Mouse (Mus musculus): ENCODE data around the gene Cep128. TPM values are rescaled to one million over a fixed set of nuclear protein-coding genes. Genes with fewer than 3 reads are reported as not detected.

Cep128 gene
- total RNA-seq, 2 experiments from 2014 or later = 6.8 to 7.6 TPM

DNA sequence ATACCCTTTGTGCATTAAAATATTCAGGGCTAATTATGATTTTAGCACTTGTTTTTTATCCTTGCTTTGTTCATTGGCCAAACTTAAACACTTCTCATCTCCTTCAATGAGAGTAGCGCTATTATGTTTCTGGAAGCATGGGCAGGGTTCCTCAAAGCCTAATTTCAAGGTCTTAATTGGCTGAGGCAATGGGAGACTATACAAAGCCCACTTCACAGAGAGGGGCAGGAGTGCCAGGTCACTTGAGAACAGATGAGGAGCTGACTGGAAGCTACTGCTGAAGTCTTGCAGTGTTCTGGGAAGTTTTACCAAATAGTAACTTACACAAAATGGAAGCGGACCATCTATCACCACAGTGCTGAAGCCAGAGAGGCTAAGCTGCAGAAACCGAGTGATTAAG is 179.9 kb downstream of the Cep128 start:
- intact Hi-C loops (cut with DNase I) = no loop called here
- peak in 1 of 2 experiments; percentile 34 for DNase-seq (ENCODE audit: extremely low spot score in 1 of 2, low spot score in 2 of 2)

DNA sequence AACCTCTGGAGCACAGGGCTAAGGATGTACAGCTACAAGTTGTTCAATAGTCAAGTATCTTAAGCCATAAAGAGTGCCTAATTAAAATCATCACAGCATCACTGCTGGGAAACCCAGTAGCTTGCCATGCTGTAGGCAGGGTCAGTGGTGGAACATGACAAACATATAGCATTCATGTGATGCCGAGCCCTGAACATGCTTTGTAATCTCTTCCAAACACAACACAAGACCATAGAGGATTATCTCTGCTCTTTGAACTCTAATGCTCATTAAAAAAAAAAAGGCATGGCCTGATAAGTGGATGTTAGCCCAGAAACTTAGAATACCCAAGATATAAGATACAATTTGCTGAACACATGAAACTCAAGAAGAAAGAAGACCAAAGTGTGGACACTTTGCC is 181.7 kb downstream of the Cep128 start:
- DNase-seq (ENCODE audit: extremely low spot score in 1 of 2, low spot score in 2 of 2) = no peak
- intact Hi-C loops (cut with DNase I) = no loop called here

DNA sequence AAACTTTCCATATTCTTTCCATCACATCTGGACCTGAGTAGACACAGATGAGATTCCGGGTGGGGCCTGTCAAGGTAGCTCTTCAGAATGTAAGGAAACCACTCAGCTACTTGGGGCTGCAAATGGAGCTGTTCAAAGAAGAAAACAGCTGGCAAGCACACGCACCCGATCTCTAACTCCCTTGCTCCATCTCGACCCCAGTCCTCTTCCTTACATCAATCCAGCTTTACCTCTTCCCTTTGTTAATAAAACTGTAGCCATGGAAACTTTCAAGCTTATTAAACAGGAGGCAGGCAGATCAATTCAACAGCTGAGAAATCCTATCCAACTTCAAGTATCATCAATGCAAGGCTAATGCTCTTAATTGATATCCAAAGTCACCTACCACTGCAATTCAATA is 195.1 kb downstream of the Cep128 start:
- DNase-seq (ENCODE audit: extremely low spot score in 1 of 2, low spot score in 2 of 2) = no peak
- intact Hi-C loops (cut with DNase I) = no loop called here

- intact Hi-C loops (cut with DNase I) = no loop called here
- DNase-seq (ENCODE audit: extremely low spot score in 1 of 2, low spot score in 2 of 2) = no peak
Measured at GRCm38 (mm10) chr12:91185564-91185963, 198.6 kb downstream of the Cep128 start.

- DNase-seq (ENCODE audit: extremely low spot score in 1 of 2, low spot score in 2 of 2) = no peak
- intact Hi-C loops (cut with DNase I) = no loop called here
Measured at GRCm38 (mm10) chr12:91184616-91185015, 199.6 kb downstream of the Cep128 start.

- intact Hi-C loops (cut with DNase I) = no loop called here
- DNase-seq (ENCODE audit: extremely low spot score in 1 of 2, low spot score in 2 of 2) = no peak
Measured at GRCm38 (mm10) chr12:91183928-91184327, 200.3 kb downstream of the Cep128 start.

DNA sequence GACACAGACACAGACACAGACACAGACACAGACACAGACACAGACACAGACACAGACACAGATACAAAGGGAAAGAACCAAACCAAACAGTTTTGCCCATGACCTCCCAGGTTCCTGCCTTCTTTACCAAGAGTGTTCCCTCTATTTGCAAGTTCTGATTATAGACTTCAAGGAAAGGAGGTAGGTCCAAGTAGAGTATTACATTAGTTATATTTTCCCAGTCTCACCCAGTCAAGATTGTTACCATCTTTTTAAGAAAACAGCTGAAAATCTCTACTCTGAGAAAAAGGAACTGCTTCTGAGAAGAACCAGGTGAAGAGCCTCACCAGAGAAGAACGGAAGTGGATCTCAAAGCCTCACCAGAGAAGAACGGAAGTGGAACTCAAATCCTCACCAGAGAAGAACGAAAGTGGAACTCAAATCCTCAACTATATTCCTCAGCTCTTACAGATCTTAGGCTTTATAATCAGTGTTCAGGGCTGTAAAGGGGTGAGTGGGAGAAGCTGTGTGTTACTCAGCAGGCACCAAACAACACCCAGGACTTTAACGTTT is 200.8 kb downstream of the Cep128 start:
- no peak for DNase-seq (ENCODE audit: extremely low spot score in 1 of 2, low spot score in 2 of 2)
- intact Hi-C loops (cut with DNase I) = no loop called here

DNA sequence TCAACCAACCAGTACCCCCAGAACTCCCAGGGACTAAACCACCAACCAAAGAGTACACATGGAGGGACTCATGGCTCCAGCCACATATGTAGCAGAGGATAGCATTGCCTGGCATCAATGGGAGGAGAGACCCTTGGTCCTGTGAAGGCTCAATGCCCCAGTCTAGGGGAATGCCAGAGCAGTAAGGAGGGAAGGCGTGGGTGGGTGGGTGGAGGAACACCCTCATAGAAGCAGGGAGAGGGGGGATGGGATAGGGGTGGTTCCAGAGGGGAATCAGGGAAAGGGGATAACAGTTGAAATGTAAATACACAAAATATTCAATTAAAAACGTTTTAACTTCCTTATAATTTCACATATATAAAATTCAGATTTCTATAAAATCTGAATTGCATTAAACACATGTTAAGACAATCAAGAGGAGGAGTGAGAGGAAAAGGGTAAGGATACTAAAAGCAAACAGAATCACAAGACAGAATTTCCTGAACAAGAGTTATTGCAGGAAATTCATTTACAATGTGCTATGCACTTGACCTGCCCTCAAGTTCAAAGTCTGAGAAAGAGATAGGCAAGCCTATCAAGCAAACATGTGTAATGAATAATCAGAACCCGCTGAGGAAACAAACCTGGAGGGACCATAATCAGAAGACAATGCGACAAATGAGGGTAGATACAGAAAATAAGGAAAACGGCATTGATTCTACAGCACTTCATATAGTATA is 207.2 kb downstream of the Cep128 start:
- DNase-seq (ENCODE audit: extremely low spot score in 1 of 2, low spot score in 2 of 2) = no peak
- intact Hi-C loops (cut with DNase I) = no loop called here

DNA sequence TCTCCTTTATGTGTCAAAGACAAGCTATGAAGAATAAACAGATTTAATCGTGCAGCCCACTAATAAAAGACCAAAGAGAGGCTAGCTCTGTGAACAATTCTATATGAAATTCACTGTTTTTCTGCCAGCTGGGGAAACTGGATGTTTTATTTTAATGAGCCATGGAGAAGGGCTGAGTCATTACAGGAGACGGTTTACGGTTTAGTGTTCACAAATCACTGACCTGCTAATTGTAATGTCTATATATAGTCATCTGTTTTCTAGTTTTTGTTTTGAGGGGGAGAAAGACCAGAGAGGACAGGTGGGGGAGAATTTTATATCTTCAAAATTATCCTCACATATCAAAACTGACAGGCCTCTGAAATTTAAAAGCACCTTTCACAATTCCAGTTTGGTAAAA is 212.6 kb downstream of the Cep128 start:
- no peak for DNase-seq (ENCODE audit: extremely low spot score in 1 of 2, low spot score in 2 of 2)
- intact Hi-C loops (cut with DNase I) = no loop called here

DNA sequence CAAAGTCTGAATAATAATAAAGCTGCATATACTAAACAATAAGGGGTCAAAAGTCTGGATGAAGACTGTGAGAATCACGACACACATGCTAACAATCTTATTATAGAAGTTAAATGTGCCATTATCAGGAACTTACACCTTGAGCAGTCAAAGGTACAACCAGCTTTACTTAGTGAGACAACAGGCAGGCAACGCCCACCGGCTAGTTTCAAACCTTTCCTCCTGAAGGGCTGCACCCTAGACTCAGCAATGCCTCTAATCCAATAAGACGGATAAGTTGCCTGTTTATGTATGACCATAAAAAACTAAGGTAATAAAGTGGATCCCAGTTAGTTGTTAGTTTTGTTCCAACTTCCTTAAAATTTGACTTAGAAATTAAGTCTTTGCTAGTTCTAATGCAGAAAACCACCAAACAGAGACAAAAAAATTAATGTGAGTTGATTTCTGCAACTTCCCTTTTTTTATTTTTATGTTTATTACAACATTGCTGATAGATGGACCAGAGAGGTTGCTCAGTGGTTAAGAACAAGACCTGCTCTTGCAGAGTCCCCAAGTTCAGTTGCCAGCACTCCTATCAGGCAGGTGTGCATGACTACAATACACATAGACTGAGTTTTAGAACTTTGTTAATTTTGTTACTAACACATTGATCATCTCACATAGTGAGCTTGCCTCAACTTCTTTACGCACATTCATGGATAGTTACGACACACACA is 223.0 kb downstream of the Cep128 start:
- DNase-seq (ENCODE audit: extremely low spot score in 1 of 2, low spot score in 2 of 2) = no peak
- intact Hi-C loops (cut with DNase I) = no loop called here

GRCm38 (mm10) chr12:91158481-91158880 is 225.7 kb downstream of the Cep128 start:
- no peak for DNase-seq (ENCODE audit: extremely low spot score in 1 of 2, low spot score in 2 of 2)
- intact Hi-C loops (cut with DNase I) = no loop called here

- intact Hi-C loops (cut with DNase I) = no loop called here
- DNase-seq (ENCODE audit: extremely low spot score in 1 of 2, low spot score in 2 of 2) = no peak
Measured at GRCm38 (mm10) chr12:91154052-91154451, 230.2 kb downstream of the Cep128 start.

- DNase-seq (ENCODE audit: extremely low spot score in 1 of 2, low spot score in 2 of 2) = no peak
Measured at GRCm38 (mm10) chr12:91149152-91149551, 235.1 kb downstream of the Cep128 start.

GRCm38 (mm10) chr12:91134740-91135517 is 249.3 kb downstream of the Cep128 start:
- DNase-seq (ENCODE audit: extremely low spot score in 1 of 2, low spot score in 2 of 2) = no peak
- intact Hi-C loops (cut with DNase I) = no loop called here

More at GRCm38 (mm10) chr12:91149152-91149551, 235.1 kb downstream of the Cep128 start:
- intact Hi-C loops (cut with DNase I) = no loop called here

DNA sequence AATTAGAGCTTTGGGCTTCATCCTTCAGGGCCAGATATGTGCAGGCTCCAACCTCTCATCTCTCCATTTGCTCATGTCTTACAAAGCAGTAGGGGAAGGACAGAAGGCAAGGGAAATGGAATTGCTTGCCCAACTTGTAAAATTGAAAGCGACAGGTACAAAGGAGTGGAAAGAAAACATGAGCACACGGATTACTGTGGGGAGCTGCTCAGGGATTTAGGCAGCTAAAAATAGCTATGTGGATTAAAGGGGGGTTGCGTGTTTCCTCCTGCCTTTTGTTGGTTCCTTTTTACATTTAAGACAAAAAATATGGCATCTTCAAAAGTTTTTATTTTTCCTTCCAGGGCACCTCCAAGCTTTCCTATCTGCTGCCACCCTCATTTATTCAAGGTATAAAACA is 269.2 kb downstream of the Cep128 start:
- intact Hi-C loops (cut with DNase I) = no loop called here
- no peak for DNase-seq (ENCODE audit: extremely low spot score in 1 of 2, low spot score in 2 of 2)

DNA sequence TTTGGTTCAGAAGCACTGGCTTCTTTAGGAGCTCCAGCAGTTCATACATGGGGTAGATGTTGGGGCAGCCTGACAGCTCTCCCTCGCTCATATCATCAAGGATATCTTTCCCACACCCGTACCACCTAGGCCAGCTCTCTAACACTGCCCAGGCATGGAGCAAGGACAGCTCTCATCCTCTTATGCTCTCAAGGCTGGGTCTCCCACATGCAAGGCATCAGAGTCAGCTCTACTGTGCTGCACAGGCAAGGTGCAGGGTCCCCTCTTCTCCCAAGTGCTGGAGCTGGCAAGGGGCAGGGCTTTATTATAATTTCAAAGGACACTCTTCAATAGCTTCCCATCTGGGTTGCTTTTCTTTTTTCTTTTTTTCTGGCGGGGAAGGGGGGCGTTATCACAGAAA is 280.9 kb downstream of the Cep128 start:
- intact Hi-C loops (cut with DNase I) = no loop called here
- no peak for DNase-seq (ENCODE audit: extremely low spot score in 1 of 2, low spot score in 2 of 2)

DNA sequence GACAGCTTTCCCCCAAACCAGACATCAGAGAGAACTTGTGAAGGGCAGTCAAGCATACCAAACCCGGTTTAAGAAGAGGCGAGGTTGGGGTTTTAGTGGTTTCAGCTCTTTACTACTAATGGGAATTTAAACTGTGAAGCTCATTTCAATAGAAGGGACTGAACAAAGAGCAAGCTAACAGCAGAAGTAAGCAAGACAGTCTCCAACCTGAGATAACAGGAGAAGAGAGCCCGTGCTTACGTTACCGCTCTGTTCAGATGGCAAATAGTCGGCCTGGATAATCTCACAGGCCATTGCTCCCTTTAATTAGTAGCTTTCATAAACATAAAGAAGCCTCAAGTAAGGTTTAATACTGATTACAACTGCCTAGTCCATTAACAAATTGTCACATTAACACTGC is 286.3 kb downstream of the Cep128 start:
- intact Hi-C loops (cut with DNase I) = no loop called here
- no peak for DNase-seq (ENCODE audit: extremely low spot score in 1 of 2, low spot score in 2 of 2)

DNA sequence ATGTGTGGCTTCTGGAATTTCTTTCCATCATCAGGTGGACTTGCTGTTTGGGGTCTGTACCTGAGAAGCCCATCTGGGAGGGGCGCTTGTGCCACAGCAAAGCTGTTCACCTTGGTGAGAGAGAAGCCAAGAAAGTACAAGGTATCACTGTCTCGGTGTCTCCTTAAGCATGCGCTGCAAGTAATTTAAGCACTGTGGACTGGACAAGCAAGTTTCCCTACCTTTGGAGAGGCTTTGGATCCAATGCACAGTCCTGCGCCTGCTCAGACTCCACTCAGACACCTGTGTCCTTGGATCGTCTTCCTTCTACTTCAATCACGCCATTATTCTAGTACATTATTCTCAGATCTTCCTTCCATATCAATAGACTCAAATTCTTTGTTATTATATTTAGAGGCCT is 288.0 kb downstream of the Cep128 start:
- intact Hi-C loops (cut with DNase I) = no loop called here
- DNase-seq (ENCODE audit: extremely low spot score in 1 of 2, low spot score in 2 of 2) = no peak

DNA sequence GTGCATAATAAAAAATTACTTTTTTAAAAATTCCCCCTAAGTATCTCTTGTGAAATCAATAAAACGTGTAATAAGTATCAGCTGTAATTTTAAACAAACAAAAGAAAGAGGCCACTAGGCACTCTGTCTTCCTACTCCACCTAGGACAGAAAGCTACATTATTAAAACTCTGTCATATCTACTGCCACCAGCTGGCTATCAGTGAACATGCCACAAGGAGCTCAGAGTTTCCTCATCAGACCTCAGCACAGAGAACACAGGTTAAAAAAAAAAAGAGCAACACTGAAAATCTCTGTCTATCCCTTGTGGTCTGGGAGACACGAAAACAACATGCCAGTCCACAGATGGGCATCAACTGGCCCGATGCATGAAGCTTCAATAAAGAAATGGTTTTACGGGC is 295.9 kb downstream of the Cep128 start:
- DNase-seq (ENCODE audit: extremely low spot score in 1 of 2, low spot score in 2 of 2) = no peak
- intact Hi-C loops (cut with DNase I) = loop anchor here (10.0 kb wide), 1 partner anchor 353 kb away; the partner anchor contains the start of gene Dio2

Measured in left cerebral cortex, postnatal 10 days (tissue).